Mouse (Mus musculus) stomach, postnatal 0 days (tissue): ENCODE measurements at regions not wholly inside any gene's neighbourhood (a gene's known extent, or its start where the extent isn't known, plus 50 kb on each side); places are given as distances from the start of the nearest gene placed in this dataset.

Experiments
- CTCF ChIP-seq: IDR thresholded peaks from 2 replicates; pipeline ENCODE4 v1.5.1; 2016; ENCODE audit warnings: antibody characterized with exemption, low read depth, mild to moderate bottlenecking, moderate library complexity
- EP300 ChIP-seq: optimal IDR thresholded peaks from 2 replicates; pipeline ENCODE3; 2016; ENCODE audit warnings: antibody characterized with exemption

DNA sequence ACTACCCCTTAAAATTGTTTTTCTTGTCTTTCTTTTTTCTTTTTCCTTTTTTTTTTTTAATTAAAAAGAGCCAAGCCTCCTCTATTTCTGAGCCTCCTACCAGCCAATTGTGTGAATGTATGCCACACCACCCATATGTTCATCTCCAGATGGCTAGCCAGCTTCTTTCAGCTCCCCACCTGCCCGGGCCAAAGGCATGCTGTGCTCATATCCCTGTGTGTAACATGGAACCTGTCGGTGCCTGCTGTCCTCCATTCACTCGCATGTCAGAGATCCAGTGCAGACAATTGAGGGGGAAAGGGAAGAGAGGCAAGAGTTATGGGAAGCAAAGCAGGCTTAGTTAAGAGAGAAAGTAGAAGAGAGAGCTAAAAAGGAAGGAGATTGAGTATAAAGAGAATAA, 179.6 kb upstream of the Cntn6 start:
- TF ChIP-seq CTCF = no peak
- TF ChIP-seq EP300 = no peak
